Mouse (Mus musculus) adrenal gland, postnatal 4 days (tissue): Measurements from ENCODE around the gene Ovol3. TPM values are rescaled to one million over a fixed set of nuclear protein-coding genes. Genes with fewer than 3 reads are reported as not detected.

ENCODE experiments used
- DNase-seq, 2 experiments: peaks; one replicate each; pipeline ENCODE4 v3.0.0; 2021 to 2022; ENCODE audit warnings: low spot score in 2 of 2, mixed read lengths in 2 of 2
- total RNA-seq, 2 experiments: library from RNA; stranded (reverse); gene quantifications; 2 replicates each; pipeline ENCODE4 v1.2.3; 2021

Ovol3 gene
- total RNA-seq, 2 experiments from 2014 or later, result not detected

DNA sequence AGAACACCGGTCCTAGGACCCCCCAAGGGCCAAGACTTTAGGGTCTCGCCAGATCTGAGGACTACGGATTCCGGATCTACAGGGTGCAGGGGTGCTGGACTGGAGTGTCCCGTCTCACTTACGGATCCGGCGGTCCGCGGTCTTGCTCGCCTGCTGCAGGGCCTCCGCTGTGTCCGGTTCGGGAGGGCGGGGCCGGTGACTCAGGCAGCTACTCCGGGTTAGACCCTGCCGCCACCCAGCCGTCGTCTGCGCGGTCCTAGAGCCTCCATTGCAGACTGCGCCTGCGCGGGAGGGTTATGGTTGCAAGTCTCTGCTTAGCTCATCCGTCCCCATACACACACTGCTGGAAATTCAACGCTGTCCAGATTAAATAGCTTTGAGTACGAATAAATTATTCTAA is 40.6 kb downstream of the Ovol3 start:
- peak; percentile 86 to 94 for DNase-seq

DNA sequence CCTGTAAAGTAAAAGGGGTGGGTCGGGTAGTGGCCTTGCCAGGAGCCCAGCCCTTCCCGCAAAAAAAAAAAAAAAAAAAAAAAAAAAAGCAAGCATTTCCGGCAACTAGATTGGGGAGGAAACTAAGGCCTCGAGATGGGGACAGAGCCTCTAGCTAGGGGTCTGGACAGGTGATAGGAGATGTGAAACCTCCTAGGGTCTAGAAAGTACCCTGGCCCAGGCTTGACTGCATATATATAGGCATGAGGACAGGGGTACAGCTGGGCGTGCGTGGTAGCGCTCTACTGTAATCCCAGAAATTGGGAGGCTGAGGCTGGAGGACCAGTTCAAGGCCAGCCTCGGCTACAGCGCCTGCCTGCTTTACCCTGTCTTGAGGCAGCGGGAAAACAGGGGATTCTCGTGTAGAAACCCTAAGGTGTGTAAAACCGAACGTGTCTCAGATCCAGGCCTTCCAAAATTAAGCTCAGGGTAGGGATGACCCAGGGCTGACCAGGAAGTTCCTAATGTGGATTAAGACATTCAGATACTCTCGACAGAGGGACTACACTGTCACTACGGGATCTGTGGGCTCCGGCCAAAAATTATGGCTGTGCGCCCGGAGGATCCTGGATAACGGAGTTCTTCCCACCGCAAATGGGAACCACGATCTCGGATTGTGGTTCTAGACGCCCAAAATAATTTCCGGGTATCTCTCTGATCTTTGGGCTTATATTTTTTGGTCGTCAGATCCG is 41.3 kb downstream of the Ovol3 start:
- no peak for DNase-seq

DNA sequence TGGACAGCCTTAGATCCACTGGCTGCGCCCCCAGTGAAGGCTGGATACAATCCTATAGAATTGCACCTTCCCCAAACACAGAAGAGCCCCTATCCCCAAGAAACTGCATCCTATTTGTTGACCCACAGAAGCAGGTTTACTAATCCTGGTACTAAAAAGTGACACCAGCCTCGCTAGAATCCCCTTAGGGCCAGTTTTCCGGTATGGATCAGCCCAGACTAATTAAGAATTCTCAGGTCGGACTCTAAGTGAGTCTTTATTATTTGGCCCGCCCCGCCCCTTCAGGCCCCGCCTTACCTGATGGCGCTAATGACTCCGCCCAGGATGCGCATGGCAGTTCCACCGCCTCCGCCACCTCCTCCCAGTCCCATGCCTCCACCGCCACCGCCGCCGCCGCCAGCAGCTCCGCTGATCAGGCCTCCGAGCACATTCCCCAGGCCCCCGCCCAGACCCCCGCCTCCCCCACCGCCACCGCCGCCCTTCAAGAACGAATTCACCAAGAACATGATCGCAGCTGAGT is 41.9 kb downstream of the Ovol3 start:
- DNase-seq, result peak in 1 of 2 experiments; percentile 64

DNA sequence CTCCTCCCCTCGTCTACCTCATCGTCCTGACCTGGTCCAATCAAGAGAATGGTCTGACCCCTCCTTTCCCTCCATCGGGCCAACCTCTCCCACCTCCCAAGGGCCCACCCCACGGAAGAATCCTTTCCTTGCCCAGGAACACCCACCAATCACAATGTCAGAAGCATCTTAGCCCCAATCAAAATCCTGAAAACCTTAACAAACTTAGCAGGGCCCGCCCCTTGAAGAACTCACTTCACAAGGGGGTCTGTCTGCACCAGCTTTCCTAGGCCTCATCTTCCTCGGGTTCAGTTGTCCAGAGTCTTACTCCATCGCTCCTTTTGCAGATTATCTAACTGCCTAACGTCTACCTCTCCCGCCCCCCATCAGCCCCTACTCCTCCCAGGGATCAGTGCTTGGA is 42.5 kb downstream of the Ovol3 start:
- DNase-seq, result no peak

DNA sequence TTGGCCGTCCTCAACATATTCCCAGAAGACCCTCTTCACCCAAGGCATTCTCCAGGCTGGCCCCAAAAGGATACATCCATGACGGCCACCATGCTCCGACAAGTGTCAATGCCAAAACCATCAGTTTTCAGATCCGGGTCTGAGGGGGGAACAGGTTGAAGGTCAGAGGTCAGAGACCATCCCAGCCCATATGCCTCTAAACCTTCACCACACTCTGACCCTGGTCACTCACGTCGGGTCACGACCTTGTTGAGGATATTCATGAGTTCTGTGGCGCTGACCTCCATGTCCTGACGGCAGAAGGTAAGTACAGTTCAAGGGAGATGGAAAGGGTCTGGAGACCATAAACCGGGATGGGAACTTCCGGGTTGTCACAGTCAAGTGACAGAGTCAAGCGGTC is 43.4 kb downstream of the Ovol3 start:
- DNase-seq, result no peak

DNA sequence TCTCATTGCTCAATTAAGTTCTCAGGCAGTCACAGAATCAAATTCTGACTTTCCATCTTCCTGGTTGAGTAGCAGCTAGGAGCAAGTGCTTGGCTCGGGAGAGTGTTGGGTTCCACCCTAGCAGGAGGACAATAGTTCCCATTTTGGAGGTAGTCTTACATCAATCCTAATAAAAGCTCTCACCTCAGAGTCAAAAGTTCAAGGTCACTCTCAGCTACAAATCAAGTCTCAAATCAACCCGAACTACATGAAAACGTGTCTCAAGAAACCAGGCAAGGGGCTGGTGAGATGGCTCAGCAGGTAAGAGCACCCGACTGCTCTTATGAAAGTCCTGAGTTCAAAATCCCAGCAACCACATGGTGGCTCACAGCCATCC is 46.4 kb downstream of the Ovol3 start:
- DNase-seq, result no peak

DNA sequence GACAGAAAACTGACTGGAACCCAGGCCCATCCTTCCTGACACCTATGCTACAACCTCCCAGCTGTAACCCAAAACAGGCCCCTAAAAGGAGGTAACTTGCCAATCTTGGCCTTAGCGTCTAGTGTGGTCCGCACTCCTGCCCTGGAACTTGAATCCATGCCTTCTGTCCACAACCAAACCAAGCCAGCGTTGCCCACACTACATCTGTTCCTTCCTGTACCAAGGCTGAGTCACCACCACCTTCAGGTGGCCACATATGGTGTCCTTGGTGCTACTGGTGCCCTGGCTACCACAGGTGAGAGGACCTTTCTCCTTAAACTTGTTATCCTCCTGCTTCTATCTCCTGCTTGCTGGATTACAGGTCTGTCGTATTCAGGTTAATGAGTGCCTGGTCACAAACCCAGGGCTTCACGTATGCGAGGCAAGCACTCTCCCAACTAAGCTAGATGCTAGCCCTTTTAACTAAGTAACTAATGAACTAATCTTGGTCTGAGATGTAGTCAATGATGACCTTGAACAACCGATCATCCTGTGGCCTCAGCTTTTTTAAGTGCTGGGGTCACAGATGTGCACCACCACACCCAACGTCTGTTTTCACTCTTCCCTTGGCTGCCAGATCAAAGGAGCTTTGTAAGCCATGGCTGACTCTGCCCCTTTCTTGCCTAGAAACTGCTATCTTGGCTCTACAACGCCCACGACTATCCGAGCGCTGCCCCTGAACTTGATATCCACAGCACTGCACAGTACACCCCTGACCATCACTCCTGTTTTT is 47.0 kb downstream of the Ovol3 start:
- no peak for DNase-seq

DNA sequence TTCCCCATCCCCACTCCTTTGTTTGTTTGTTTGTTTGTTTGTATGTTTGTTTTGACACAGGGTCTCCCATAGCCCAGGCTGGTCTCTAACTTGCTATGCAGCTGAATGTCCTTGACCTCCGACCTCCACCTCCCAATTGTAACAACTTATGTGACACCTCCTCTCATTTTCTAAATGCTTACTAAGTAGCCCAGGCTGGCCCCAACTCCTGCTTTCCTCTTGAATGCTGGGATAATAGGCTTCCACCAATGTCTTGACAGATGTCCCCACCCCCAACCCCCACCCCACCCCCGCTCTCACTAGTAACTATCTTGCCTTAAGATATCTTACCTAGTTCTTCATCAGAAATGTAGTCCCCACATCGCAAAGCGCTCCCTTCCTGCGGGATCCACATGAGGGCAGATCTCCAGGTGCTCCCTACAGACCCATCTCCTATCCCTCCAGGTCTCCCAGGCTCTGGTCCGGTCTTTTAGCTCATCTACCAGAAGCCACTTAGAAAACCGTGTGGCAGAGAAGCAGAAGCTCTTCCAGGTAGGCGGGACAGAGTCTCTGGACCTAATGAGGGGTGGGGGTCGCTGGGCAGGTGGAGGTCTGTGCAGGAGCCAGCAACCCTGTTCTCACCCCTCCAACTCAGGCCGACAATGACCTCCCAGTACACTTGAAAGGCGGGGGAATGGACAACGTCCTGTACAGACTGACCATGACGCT is 50.7 kb downstream of the Ovol3 start:
- no peak for DNase-seq

DNA sequence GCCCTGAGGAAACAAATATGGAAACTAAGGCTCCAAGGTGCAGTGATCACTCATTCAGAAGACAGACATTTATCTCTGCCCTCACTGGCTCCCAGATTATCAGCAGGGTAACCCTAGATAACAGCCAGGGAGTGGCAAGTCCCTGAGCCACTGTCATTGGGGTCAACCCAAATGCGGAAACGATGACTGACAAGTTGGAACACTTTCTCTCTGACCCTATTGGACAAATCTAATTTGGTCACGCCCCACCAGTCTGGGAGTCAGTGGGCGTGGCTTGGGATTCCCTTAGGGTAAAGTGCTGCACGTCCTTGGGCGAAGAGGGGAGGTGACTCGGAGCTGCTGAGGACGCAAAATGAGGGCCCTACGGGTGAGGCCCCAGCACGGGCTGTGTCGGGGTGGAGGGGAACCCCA is 51.6 kb downstream of the Ovol3 start, which contains the start of gene Cox7a1:
Cox7a1 (plus strand) TSS at position 266 of the 411 bp plus-strand sequence.
- peak; percentile 64 to 85 for DNase-seq

Other genes with a start within 250 kb of the Ovol3 start
- 1 to 10 TPM; 3.5 to 4.1 TPM for gene Zfp14, start 184.3 kb downstream of the Ovol3 start, total RNA-seq
- gene Zfp82, start 162.8 kb downstream of the Ovol3 start, total RNA-seq, result 1 to 10 TPM; 1.4 to 2.3 TPM
- not detected for gene Gm26920, start 145.3 kb downstream of the Ovol3 start, total RNA-seq
- gene Zfp566, start 145.2 kb downstream of the Ovol3 start, total RNA-seq, result 1 to 10 TPM; 6.1 to 7.0 TPM
- 10 to 100 TPM; 50.7 to 52.1 TPM for gene Zfp260, start 140.9 kb downstream of the Ovol3 start, total RNA-seq
- gene Zfp382, start 113.8 kb downstream of the Ovol3 start, total RNA-seq, result 10 to 100 TPM in 1 of 2 experiments, 1 to 10 TPM in 1; 8.0 to 10.2 TPM
- 10 to 100 TPM; 77.4 to 83.3 TPM for gene Zfp146, start 66.0 kb downstream of the Ovol3 start, total RNA-seq
- 100 to 1,000 TPM; 176 to 250 TPM for gene Cox7a1, start 51.6 kb downstream of the Ovol3 start, total RNA-seq
- 100 to 1,000 TPM; 418 to 431 TPM for gene Capns1, start 36.9 kb downstream of the Ovol3 start, total RNA-seq
- 10 to 100 TPM; 82.1 to 84.3 TPM for gene Polr2i, start 3.8 kb downstream of the Ovol3 start, total RNA-seq
- gene Tbcb, start 3.5 kb downstream of the Ovol3 start, total RNA-seq, result 10 to 100 TPM; 84.3 to 85.1 TPM
- under 1 TPM; 0.54 to 0.70 TPM for gene Thap8, start 44.4 kb upstream of the Ovol3 start, total RNA-seq
- 10 to 100 TPM; 12.1 to 13.5 TPM for gene Wdr62, start 44.7 kb upstream of the Ovol3 start, total RNA-seq
- gene Clip3, start 56.0 kb upstream of the Ovol3 start, total RNA-seq, result 10 to 100 TPM; 50.8 to 59.8 TPM
- gene Alkbh6, start 73.0 kb upstream of the Ovol3 start, total RNA-seq, result 10 to 100 TPM; 58.1 to 59.4 TPM
- gene Syne4, start 79.1 kb upstream of the Ovol3 start, total RNA-seq, result 10 to 100 TPM; 40.1 to 60.6 TPM
- gene E130208F15Rik, start 86.0 kb upstream of the Ovol3 start, total RNA-seq, result 1 to 10 TPM; 1.4 to 1.7 TPM
- 10 to 100 TPM; 12.4 to 15.0 TPM for gene Sdhaf1, start 88.2 kb upstream of the Ovol3 start, total RNA-seq
- gene Lrfn3, start 127.0 kb upstream of the Ovol3 start, total RNA-seq, result 10 to 100 TPM; 18.7 to 19.5 TPM
- 10 to 100 TPM; 26.6 to 40.2 TPM for gene Tyrobp, start 178.0 kb upstream of the Ovol3 start, total RNA-seq
- 1 to 10 TPM; 1.6 to 2.2 TPM for gene Hcst, start 184.1 kb upstream of the Ovol3 start, total RNA-seq
- gene Nfkbid, start 186.0 kb upstream of the Ovol3 start, total RNA-seq, result 1 to 10 TPM; 2.1 to 2.3 TPM
- 10 to 100 TPM; 49.5 to 59.1 TPM for gene Aplp1, start 209.8 kb upstream of the Ovol3 start, total RNA-seq
- 1 to 10 TPM in 1 of 2 experiments, under 1 TPM in 1; 0.14 to 1.3 TPM for gene Kirrel2, start 222.0 kb upstream of the Ovol3 start, total RNA-seq
- gene Nphs1, start 222.6 kb upstream of the Ovol3 start, total RNA-seq, result 1 to 10 TPM in 1 of 2 experiments, under 1 TPM in 1; 0.08 to 7.1 TPM